Mouse (Mus musculus) kidney, embryonic 14.5 days (tissue): ENCODE results near the gene Arhgap6. TPM values are rescaled to one million over a fixed set of nuclear protein-coding genes. Genes with fewer than 3 reads are reported as not detected.

Experiments
- ATAC-seq: fragments of 200-750 bp; cut with Nextera tagmentation; 2 replicates; pipeline ENCODE4 v1.8.0; 2017; ENCODE audit warnings: moderate number of reproducible peaks, mild to moderate bottlenecking, moderate TSS enrichment, moderate library complexity; ENCODE audit not compliant: low FRiP score, low TSS enrichment
- H3K27ac ChIP-seq: fragments of 300-500 bp; sonication (generic); 2 replicates; pipeline ENCODE4 v1.5.1; 2014; ENCODE audit warnings: low read depth, mild to moderate bottlenecking, low read length, moderate library complexity, mixed read lengths
- H3K27me3 ChIP-seq: fragments of 300-500 bp; sonication (generic); 2 replicates; pipeline ENCODE4 v1.6.1; 2014; ENCODE audit warnings: mild to moderate bottlenecking, low read length; ENCODE audit not compliant: control insufficient read depth, insufficient read depth
- H3K36me3 ChIP-seq: fragments of 300-500 bp; sonication (generic); 2 replicates; pipeline ENCODE4 v1.6.1; 2014; ENCODE audit warnings: low read length, mixed read lengths; ENCODE audit not compliant: control insufficient read depth, insufficient read depth
- H3K4me1 ChIP-seq: fragments of 300-500 bp; sonication (generic); 2 replicates; pipeline ENCODE4 v1.6.1; 2014; ENCODE audit warnings: low read length, mixed read lengths; ENCODE audit not compliant: control insufficient read depth, insufficient read depth
- H3K4me2 ChIP-seq: fragments of 300-500 bp; sonication (generic); replicated peaks from 2 replicates; pipeline ENCODE4 v1.6.1; 2014; ENCODE audit warnings: low read depth, mild to moderate bottlenecking, low read length
- H3K4me3 ChIP-seq: fragments of 300-500 bp; sonication (generic); 2 replicates; pipeline ENCODE4 v1.5.1; 2014; ENCODE audit warnings: mild to moderate bottlenecking, low read length
- H3K9ac ChIP-seq: fragments of 300-500 bp; sonication (generic); 2 replicates; pipeline ENCODE4 v1.6.1; 2014; ENCODE audit warnings: low read depth, mild to moderate bottlenecking, low read length, moderate library complexity
- H3K9me3 ChIP-seq: fragments of 300-500 bp; sonication (generic); 2 replicates; pipeline ENCODE4 v1.6.1; 2016; ENCODE audit warnings: low read length; ENCODE audit not compliant: control insufficient read depth
- WGBS: fragments of 180-500 bp; shearing (Covaris S2); extraction: QIAGEN DNeasy Blood & Tissue Kit; methylation state at CpG from one replicate; pipeline ENCODE4 v1.1.7; 2014; 5-methylcytosine and 5-hydroxymethylcytosine counted together
- polyA plus RNA-seq: library from polyadenylated mRNA; unstranded; fragments of >200 nt; fragmentation: Nextera tagmentation; extraction: Ambion mirVana; gene quantifications from 2 replicates; pipeline ENCODE4 v1.2.1, GENCODE M21; 2014

Arhgap6 gene
- polyA plus RNA-seq, 1 experiment from 2014 or later, result 3.0 TPM

- 82% methylated on average over 2 of the region's 2 CpGs for WGBS
- Histone ChIP-seq H3K4me3 (no peak overlapping the region), H3K9ac (no peak overlapping the region), H3K27ac (no peak overlapping the region), H3K27me3 (no peaks in the 10 kb centered on the region; the same call in 1 of the 2 replicates), H3K9me3 (no peaks in the 10 kb centered on the region), H3K36me3 (no peaks in the 10 kb centered on the region), H3K4me2 (no peak overlapping the region), H3K4me1 (no peaks in the 10 kb centered on the region)
- ATAC-seq, result no peak
These were observed 280.1 kb downstream of the Arhgap6 start for GRCm38 (mm10) chrX:169075020-169075419.

- H3K4me3 ChIP-seq, result no peak overlapping the region
- H3K36me3 ChIP-seq, result no peaks in the 10 kb centered on the region
- H3K9me3 ChIP-seq, result no peaks in the 10 kb centered on the region
- 92% methylated on average over 3 of the region's 3 CpGs for WGBS
- H3K27me3 ChIP-seq, result peaks cover 3% of the 10 kb centered on the region; the same call in 1 of the 2 replicates
- ATAC-seq, result no peak
- no peak overlapping the region for H3K4me2 ChIP-seq
- H3K27ac ChIP-seq, result no peak overlapping the region
- H3K4me1 ChIP-seq, result no peaks in the 10 kb centered on the region
- H3K9ac ChIP-seq, result no peak overlapping the region
These were observed 286.7 kb downstream of the Arhgap6 start for GRCm38 (mm10) chrX:169081609-169082008.

- Histone ChIP-seq H3K4me3 (no peak overlapping the region), H3K9me3 (no peaks in the 10 kb centered on the region), H3K36me3 (no peaks in the 10 kb centered on the region), H3K4me2 (no peak overlapping the region), H3K27ac (no peak overlapping the region), H3K27me3 (peaks cover 5% of the 10 kb centered on the region; the same call in 1 of the 2 replicates), H3K9ac (no peak overlapping the region), H3K4me1 (no peaks in the 10 kb centered on the region)
- WGBS, result 14% methylated on average over 5 of the region's 5 CpGs
- ATAC-seq, result no peak
These were observed 291.0 kb downstream of the Arhgap6 start for GRCm38 (mm10) chrX:169085871-169086270.

- 72% methylated on average over 2 of the region's 2 CpGs for WGBS
- no peaks in the 10 kb centered on the region for H3K9me3 ChIP-seq
- no peaks in the 10 kb centered on the region for H3K36me3 ChIP-seq
- ATAC-seq, result no peak
- no peaks in the 10 kb centered on the region for H3K4me1 ChIP-seq
- H3K4me2 ChIP-seq, result no peak overlapping the region
- H3K27ac ChIP-seq, result no peak overlapping the region
- H3K27me3 ChIP-seq, result peaks cover 5% of the 10 kb centered on the region; the same call in 1 of the 2 replicates
- H3K9ac ChIP-seq, result no peak overlapping the region
- no peak overlapping the region for H3K4me3 ChIP-seq
These were observed 294.3 kb downstream of the Arhgap6 start for GRCm38 (mm10) chrX:169089221-169089620.

- H3K4me1 ChIP-seq, result no peaks in the 10 kb centered on the region
- no peak for ATAC-seq
- no peaks in the 10 kb centered on the region for H3K9me3 ChIP-seq
- no peak overlapping the region for H3K27ac ChIP-seq
- H3K4me3 ChIP-seq, result no peak overlapping the region
- no peak overlapping the region for H3K4me2 ChIP-seq
- H3K9ac ChIP-seq, result no peak overlapping the region
- 72% methylated on average over 2 of the region's 2 CpGs for WGBS
- H3K27me3 ChIP-seq, result no peaks in the 10 kb centered on the region
- H3K36me3 ChIP-seq, result no peaks in the 10 kb centered on the region
These were observed 299.7 kb downstream of the Arhgap6 start for GRCm38 (mm10) chrX:169094601-169095000.

GRCm38 (mm10) chrX:169095584-169095983 is 300.7 kb downstream of the Arhgap6 start:
- no peaks in the 10 kb centered on the region for H3K36me3 ChIP-seq
- H3K9me3 ChIP-seq, result no peaks in the 10 kb centered on the region
- no peak overlapping the region for H3K9ac ChIP-seq
- H3K4me2 ChIP-seq, result no peak overlapping the region
- no peaks in the 10 kb centered on the region for H3K27me3 ChIP-seq
- ATAC-seq, result no peak
- H3K4me1 ChIP-seq, result no peaks in the 10 kb centered on the region
- no peak overlapping the region for H3K27ac ChIP-seq
- no peak overlapping the region for H3K4me3 ChIP-seq

GRCm38 (mm10) chrX:169102665-169103064 is 307.8 kb downstream of the Arhgap6 start:
- ATAC-seq, result no peak
- no peak overlapping the region for H3K4me3 ChIP-seq
- WGBS, result 66% methylated on average over 1 of the region's 1 CpGs
- H3K9ac ChIP-seq, result no peak overlapping the region
- H3K9me3 ChIP-seq, result no peaks in the 10 kb centered on the region
- H3K4me2 ChIP-seq, result no peak overlapping the region
- no peaks in the 10 kb centered on the region for H3K36me3 ChIP-seq
- no peak overlapping the region for H3K27ac ChIP-seq
- no peaks in the 10 kb centered on the region for H3K4me1 ChIP-seq
- no peaks in the 10 kb centered on the region; the same call in 1 of the 2 replicates for H3K27me3 ChIP-seq

- Histone ChIP-seq H3K9ac (no peak overlapping the region), H3K9me3 (no peaks in the 10 kb centered on the region), H3K36me3 (no peaks in the 10 kb centered on the region), H3K27me3 (no peaks in the 10 kb centered on the region; the same call in 1 of the 2 replicates), H3K4me2 (no peak overlapping the region), H3K27ac (no peak overlapping the region), H3K4me1 (no peaks in the 10 kb centered on the region), H3K4me3 (no peak overlapping the region)
- no peak for ATAC-seq
- 57% methylated on average over 4 of the region's 4 CpGs for WGBS
These were observed 311.2 kb downstream of the Arhgap6 start for GRCm38 (mm10) chrX:169106048-169106622.

GRCm38 (mm10) chrX:169107372-169107771 is 312.5 kb downstream of the Arhgap6 start:
- H3K27me3 ChIP-seq, result no peaks in the 10 kb centered on the region; the same call in 1 of the 2 replicates

More at GRCm38 (mm10) chrX:169107372-169107771, 312.5 kb downstream of the Arhgap6 start:
- 80% methylated on average over 2 of the region's 2 CpGs for WGBS
- no peak for ATAC-seq
- Histone ChIP-seq H3K4me2 (no peak overlapping the region), H3K4me1 (no peaks in the 10 kb centered on the region), H3K4me3 (no peak overlapping the region), H3K36me3 (no peaks in the 10 kb centered on the region), H3K9ac (no peak overlapping the region), H3K27ac (no peak overlapping the region), H3K9me3 (no peaks in the 10 kb centered on the region)
